Mouse (Mus musculus): ENCODE measurements at regions not wholly inside any gene's neighbourhood (a gene's known extent, or its start where the extent isn't known, plus 50 kb on each side); places are given as distances from the start of the nearest gene placed in this dataset.

DNA sequence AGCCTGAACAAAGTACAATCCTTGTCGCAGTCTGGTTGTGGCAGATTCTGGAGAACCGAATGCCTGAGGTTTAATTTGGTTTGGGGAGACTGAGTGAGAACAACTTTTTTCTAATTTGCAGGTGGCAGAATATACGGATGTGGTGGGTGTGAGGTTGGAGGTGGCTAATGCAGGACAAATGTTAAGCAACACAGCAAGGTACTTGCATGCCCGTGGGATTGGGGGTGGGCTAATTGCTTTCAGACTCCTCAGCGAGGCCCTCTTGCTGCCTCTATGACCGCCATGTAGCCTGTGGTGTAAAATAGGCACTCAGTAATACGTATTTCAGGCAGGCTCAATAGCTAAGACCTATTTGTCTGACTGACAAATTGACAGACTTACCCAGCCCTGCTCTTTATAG is 109.4 kb upstream of the Frg1 start:
- no peak for DNase-seq (ENCODE audit: low spot score in 2 of 2)

DNA sequence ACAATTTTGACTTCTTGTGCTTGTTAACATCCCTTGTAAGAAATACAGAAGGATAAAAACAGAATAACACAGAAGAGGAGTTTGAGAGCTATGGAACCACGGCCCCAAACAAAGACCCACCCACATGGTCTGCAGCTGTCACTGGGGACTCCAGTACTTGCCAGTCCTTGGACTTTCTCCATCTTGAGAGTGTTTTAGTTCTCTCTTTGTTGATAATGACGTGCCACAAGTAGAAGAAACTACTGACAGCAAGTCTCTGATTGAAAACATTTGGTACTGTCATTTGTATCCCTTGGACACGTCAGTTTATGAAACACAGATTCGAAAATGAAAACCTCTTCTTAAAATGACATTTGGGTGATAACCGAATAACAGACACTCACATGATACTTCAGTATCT is 68.3 kb upstream of the Frg1 start:
- no peak for DNase-seq (ENCODE audit: low spot score in 2 of 2)

DNA sequence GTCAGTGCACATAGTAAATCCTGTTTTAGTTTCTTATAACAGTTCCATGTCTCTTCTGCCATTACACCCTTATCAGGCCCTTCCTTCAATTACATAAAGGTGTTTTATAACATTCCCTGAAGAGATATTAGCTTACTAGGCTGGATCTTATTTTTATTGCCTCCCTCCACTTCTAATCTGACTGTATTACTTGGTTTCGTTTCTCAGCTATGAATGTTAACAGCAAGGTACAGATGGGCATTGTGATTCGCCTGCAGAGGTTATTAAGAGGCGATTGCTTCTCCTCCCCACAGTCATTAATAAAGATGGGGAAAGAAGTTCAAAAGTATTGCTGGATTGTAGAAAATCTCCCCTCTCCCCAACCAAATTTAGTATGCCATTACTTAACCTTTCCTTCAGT is 66.4 kb upstream of the Frg1 start:
- no peak for DNase-seq (ENCODE audit: low spot score in 2 of 2)

DNA sequence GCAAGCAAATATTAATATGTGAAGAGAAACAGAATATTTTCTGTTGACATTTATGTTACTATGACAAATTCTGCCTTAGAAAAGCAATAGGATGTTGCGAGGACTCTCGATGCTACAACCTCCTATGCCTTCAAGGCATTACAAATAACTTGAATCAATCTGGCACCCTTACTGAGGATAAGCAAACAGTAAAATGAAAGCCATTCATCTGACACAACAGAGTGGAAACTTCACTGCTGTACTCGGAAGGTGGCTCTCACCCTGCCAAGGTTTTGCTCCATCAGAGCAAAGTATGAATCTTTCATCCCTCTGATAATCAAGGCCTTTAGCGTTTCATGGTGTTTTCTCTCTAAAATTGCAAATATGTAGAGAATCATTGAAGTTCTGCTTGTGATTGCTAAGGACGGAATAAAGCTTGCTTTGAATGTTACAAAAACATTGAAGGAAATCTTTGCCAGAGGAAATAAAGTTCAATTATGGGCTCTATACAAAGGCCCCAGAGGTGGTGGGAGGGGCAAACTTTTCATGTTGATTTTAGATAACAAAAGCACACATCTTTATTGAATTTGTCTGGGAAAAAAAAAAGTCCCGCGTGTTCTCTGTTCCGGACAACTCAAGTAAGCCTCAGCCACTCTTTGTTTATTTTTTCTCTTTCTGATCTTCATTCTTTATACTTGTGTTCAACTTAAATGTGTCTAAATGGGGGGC is 56.3 kb upstream of the Frg1 start:
- no peak for DNase-seq (ENCODE audit: low spot score in 2 of 2)

DNA sequence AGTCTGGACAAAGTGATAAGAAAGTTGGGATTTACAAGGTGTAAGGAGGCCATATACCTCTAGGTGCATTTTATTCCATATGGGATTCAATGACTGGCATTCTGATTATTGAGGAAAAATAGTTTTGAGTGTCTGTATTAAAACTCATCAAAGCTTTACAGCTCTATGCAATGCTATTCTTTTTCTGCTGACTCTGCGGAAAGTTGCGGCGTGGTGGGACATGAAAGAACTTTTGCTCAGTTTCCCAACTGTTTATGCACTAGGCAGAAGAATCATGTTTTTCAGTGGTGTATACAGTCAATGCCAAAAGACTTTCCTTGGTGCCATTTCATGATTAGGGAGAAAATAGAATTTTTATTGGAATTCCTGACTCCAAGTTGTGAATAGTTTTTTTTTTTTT is 55.4 kb upstream of the Frg1 start:
- no peak for DNase-seq (ENCODE audit: low spot score in 2 of 2)

Data from layer of hippocampus, adult 8-10 months (tissue).